Mouse (Mus musculus): ENCODE measurements at regions not wholly inside any gene's neighbourhood (a gene's known extent, or its start where the extent isn't known, plus 50 kb on each side); places are given as distances from the start of the nearest gene placed in this dataset.

GRCm38 (mm10) chr3:130873745-130874144, 143.5 kb upstream of the Rpl34 start:
- TF ChIP-seq CTCF (IDR thresholded peaks at IDR 0.05; ENCODE audit: borderline replicate concordance, insufficient read depth, low read length) (no peak), POLR2A (IDR thresholded peaks at IDR 0.05; ENCODE audit: low read depth, low read length) (no peak)

All from embryonic fibroblast, embryonic 13.5 days (primary cell).